Mouse (Mus musculus): ENCODE data around the gene Emg1. TPM values are rescaled to one million over a fixed set of nuclear protein-coding genes. Genes with fewer than 3 reads are reported as not detected.

The Emg1 gene
- polyA plus RNA-seq, 1 experiment from 2014 or later = 200 TPM

- ATAC-seq = no peak
- H3K27ac ChIP-seq = no peak overlapping the region
- peaks cover 61% of the 10 kb centered on the region for H3K36me3 ChIP-seq
- H3K4me1 ChIP-seq = peaks cover 60% of the 10 kb centered on the region
- H3K27me3 ChIP-seq (replicated peaks) = no peaks in the 10 kb centered on the region
- no peak overlapping the region for H3K4me2 ChIP-seq
- H3K9ac ChIP-seq = no peak overlapping the region
- H3K4me3 ChIP-seq = no peak overlapping the region
- WGBS (ENCODE audit: insufficient replicate concordance) = 72% methylated on average over 11 of the region's 11 CpGs
- no peaks in the 10 kb centered on the region for H3K9me3 ChIP-seq (replicated peaks)
Observed at GRCm38 (mm10) chr6:124669234-124669859, 42.6 kb downstream of the Emg1 start.

- 90% methylated on average over 10 of the region's 10 CpGs for WGBS (ENCODE audit: insufficient replicate concordance)
- H3K27ac ChIP-seq = no peak overlapping the region
- H3K4me1 ChIP-seq = peaks cover 54% of the 10 kb centered on the region
- peaks cover 34% of the 10 kb centered on the region for H3K36me3 ChIP-seq
- H3K4me3 ChIP-seq = peak overlapping the region; percentile 91
- no peak for ATAC-seq
- no peak overlapping the region for H3K9ac ChIP-seq
- no peaks in the 10 kb centered on the region for H3K27me3 ChIP-seq (replicated peaks)
- H3K9me3 ChIP-seq (replicated peaks) = no peaks in the 10 kb centered on the region
- peak overlapping the region; percentile 89 for H3K4me2 ChIP-seq
Observed at GRCm38 (mm10) chr6:124665011-124665410, 47.0 kb downstream of the Emg1 start.

GRCm38 (mm10) chr6:124664256-124664655 lies 47.7 kb downstream of the Emg1 start:
- peaks cover 51% of the 10 kb centered on the region for H3K4me1 ChIP-seq
- no peak for ATAC-seq
- H3K9ac ChIP-seq = peak overlapping the region; percentile 88
- H3K27ac ChIP-seq = peak overlapping the region; percentile 85
- peak overlapping the region; percentile 89 for H3K4me2 ChIP-seq
- peak overlapping the region; percentile 91 for H3K4me3 ChIP-seq
- peaks cover 33% of the 10 kb centered on the region for H3K36me3 ChIP-seq
- WGBS (ENCODE audit: insufficient replicate concordance) = 36% methylated on average over 7 of the region's 7 CpGs
- no peaks in the 10 kb centered on the region for H3K27me3 ChIP-seq (replicated peaks)
- no peaks in the 10 kb centered on the region for H3K9me3 ChIP-seq (replicated peaks)

GRCm38 (mm10) chr6:124663424-124663795 lies 48.6 kb downstream of the Emg1 start:
- 7% methylated on average over 13 of the region's 13 CpGs for WGBS (ENCODE audit: insufficient replicate concordance)
- H3K4me1 ChIP-seq = peaks cover 42% of the 10 kb centered on the region
- peak overlapping the region; percentile 89 for H3K4me2 ChIP-seq
- peak overlapping the region; percentile 85 for H3K27ac ChIP-seq
- peak overlapping the region; percentile 88 for H3K9ac ChIP-seq
- ATAC-seq = no peak
- H3K27me3 ChIP-seq (replicated peaks) = no peaks in the 10 kb centered on the region
- H3K36me3 ChIP-seq = peaks cover 30% of the 10 kb centered on the region
- H3K9me3 ChIP-seq (replicated peaks) = no peaks in the 10 kb centered on the region
- peak overlapping the region; percentile 91 for H3K4me3 ChIP-seq

DNA sequence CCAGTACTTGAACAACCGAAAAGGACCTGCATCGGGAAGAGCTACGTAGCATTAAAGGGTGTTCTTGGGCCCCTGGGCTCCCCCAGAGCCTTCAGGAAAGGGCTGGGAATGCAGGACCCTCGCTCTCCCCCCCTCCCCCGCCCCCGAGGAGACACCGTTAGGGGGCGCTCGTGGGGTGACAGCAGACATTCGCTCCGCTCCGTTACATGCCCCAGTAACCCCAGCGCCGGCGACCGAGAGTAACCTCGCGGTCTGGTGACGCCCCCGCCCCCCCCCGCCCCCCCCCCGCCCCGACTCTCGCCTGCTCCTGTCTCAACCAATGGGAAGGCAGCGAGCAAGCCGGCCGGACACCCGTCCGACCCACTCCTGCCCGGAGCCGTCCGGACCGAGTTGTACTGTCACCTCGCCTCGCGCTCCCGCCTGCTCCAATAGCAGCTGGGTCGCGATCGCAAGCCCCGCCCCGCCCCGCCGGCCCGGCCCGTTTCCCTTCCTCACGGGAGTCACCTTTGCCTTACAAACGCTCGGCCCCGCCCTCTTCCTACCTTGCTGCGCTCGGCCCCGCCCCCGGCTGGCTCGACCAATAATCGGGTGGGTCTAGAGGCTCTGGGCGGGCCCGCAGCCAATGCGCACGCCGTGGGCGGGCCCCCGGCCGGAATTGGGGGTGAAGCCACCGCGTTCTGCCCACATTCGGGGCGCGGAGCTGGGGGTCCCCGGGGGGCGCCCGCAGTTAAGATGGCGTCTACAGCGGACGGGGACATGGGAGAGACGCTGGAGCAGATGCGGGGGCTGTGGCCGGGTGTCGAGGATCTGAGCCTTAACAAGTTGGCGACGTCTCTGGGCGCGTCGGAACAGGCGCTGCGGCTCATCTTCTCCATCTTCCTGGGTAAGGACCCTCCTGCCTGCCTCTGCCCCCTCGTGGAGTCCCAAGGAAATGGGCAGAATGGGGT lies 49.2 kb downstream of the Emg1 start, which contains the start of gene Lpcat3:
TSS of gene Lpcat3 (plus strand) at position 551 of the 947 bp plus-strand sequence.
- ATAC-seq = peak; percentile 96
- Histone ChIP-seq H3K27me3 (replicated peaks) (no peaks in the 10 kb centered on the region), H3K36me3 (peaks cover 23% of the 10 kb centered on the region), H3K27ac (peak within 1 kb of the TSS; percentile 85), H3K4me2 (peak within 1 kb of the TSS; percentile 89), H3K9ac (peak within 1 kb of the TSS; percentile 88), H3K9me3 (replicated peaks) (no peaks in the 10 kb centered on the region), H3K4me1 (peaks cover 38% of the 10 kb centered on the region), H3K4me3 (peak within 1 kb of the TSS; percentile 91)
- WGBS (ENCODE audit: insufficient replicate concordance) = under 1% methylated on average over 72 of the region's 87 CpGs

DNA sequence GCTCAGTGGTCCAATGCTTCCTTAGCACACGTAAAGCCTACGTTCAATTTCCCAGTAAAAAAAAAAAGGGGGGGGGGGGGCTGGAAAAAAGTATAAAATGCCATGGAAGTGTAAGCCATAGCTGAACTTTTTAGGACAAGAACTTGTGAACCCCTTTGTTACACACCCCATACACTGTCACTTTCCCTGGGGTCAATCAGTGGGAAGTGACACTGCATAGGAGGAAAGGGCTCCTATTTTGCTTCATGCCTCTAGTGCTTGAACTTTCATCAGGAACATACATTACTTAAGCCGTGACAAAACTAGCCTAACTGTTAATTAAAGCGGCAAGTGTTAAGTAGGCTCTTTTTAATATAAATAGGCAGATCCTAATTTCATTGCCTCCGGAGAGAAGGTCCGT lies 50.0 kb downstream of the Emg1 start:
- ATAC-seq = no peak
- Histone ChIP-seq H3K9ac (peak overlapping the region; percentile 88), H3K36me3 (peaks cover 16% of the 10 kb centered on the region), H3K9me3 (replicated peaks) (no peaks in the 10 kb centered on the region), H3K27me3 (replicated peaks) (no peaks in the 10 kb centered on the region), H3K27ac (peak overlapping the region; percentile 85), H3K4me3 (peak overlapping the region; percentile 91), H3K4me1 (peaks cover 38% of the 10 kb centered on the region), H3K4me2 (peak overlapping the region; percentile 89)
- 29% methylated on average over 6 of the region's 6 CpGs for WGBS (ENCODE audit: insufficient replicate concordance)

GRCm38 (mm10) chr6:124661156-124661806 lies 50.7 kb downstream of the Emg1 start:
- peak overlapping the region; percentile 89; the same call in 1 of the 2 replicates for H3K4me2 ChIP-seq

DNA sequence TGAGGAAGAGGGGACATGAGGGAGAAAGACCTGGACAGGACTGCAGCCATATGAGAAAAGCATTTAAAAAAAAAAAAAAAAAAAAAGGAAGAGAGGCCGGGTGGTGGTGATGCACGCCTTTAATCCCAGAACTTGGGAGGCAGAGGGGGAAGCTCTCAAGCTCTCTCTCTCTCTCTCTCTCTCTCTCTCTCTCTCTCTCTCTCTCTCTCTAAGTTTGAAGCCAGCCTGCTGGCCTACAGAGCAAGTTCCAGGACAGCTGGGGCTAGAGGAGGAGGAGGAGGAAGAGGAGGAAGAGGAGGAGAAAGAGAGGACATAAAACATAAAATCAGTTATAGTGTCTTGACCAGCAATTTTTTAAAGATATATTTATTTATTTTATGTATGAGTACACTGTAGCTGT lies 53.9 kb downstream of the Emg1 start:
- no peak overlapping the region for H3K4me3 ChIP-seq
- H3K4me2 ChIP-seq = no peak overlapping the region
- WGBS (ENCODE audit: insufficient replicate concordance) = 80% methylated on average over 1 of the region's 2 CpGs
- no peaks in the 10 kb centered on the region for H3K36me3 ChIP-seq
- no peak overlapping the region for H3K27ac ChIP-seq
- ATAC-seq = no peak
- H3K27me3 ChIP-seq (replicated peaks) = no peaks in the 10 kb centered on the region
- H3K9ac ChIP-seq = no peak overlapping the region
- no peaks in the 10 kb centered on the region for H3K9me3 ChIP-seq (replicated peaks)
- H3K4me1 ChIP-seq = peaks cover 17% of the 10 kb centered on the region

More at GRCm38 (mm10) chr6:124661156-124661806, 50.7 kb downstream of the Emg1 start:
- Histone ChIP-seq H3K4me3 (no peak overlapping the region), H3K9ac (peak overlapping the region; percentile 88; the same call in 1 of the 2 replicates), H3K27me3 (replicated peaks) (no peaks in the 10 kb centered on the region), H3K27ac (no peak overlapping the region; the same call in 1 of the 2 replicates), H3K36me3 (peaks cover 10% of the 10 kb centered on the region), H3K4me1 (peaks cover 39% of the 10 kb centered on the region), H3K9me3 (replicated peaks) (no peaks in the 10 kb centered on the region)
- ATAC-seq = no peak
- WGBS (ENCODE audit: insufficient replicate concordance) = 80% methylated on average over 4 of the region's 4 CpGs

DNA sequence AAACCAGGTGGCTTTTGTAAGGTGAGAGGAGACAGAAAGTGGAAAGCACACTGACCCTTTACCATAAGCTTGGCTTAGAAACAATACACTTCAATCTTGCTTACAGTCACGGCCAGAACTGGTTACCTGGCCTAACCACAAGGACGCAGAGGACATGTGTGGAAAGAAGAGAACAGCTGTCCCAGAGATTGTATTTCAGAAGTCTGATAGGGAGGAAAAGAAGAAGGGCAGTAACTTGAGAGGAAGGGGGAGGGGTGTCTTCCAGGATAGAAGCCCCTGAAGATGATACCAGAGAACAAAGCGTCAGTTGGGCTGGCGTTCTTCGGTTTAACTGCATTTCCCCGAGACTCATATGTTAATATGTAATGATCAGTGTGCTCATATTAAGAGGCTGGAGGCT lies 56.1 kb downstream of the Emg1 start:
- 44% methylated on average over 6 of the region's 6 CpGs for WGBS (ENCODE audit: insufficient replicate concordance)
- ATAC-seq = no peak

More for the DNA sequence above, 56.1 kb downstream of the Emg1 start:
- Histone ChIP-seq H3K36me3 (no peaks in the 10 kb centered on the region), H3K9ac (no peak overlapping the region), H3K4me1 (peaks cover 5% of the 10 kb centered on the region; the same call in 1 of the 2 replicates), H3K4me3 (no peak overlapping the region), H3K4me2 (no peak overlapping the region), H3K27me3 (replicated peaks) (no peaks in the 10 kb centered on the region), H3K9me3 (replicated peaks) (no peaks in the 10 kb centered on the region), H3K27ac (no peak overlapping the region)
